Mouse (Mus musculus): ENCODE data around the gene Scpep1. TPM values are rescaled to one million over a fixed set of nuclear protein-coding genes. Genes with fewer than 3 reads are reported as not detected.
"Not testable (repeated sequence)": the region's sequence is repeated elsewhere in the genome, so short reads cannot be mapped to it uniquely, and the experiment has no call there.

Gene Scpep1
- polyA plus RNA-seq, 1 experiment from 2014 or later: 33.7 TPM

GRCm38 (mm10) chr11:88905621-88906020, 49.6 kb downstream of the Scpep1 start:
- H3K36me3 ChIP-seq (ENCODE audit: control insufficient read depth, insufficient read depth): no peaks in the 10 kb centered on the region
- no peak for ATAC-seq
- no peak overlapping the region for H3K27ac ChIP-seq (ENCODE audit: low read length)
- H3K4me1 ChIP-seq (replicated peaks; ENCODE audit: control insufficient read depth, insufficient read depth, low read length): no peaks in the 10 kb centered on the region
- no peaks in the 10 kb centered on the region for H3K9me3 ChIP-seq (ENCODE audit: control insufficient read depth, low read length)
- H3K9ac ChIP-seq (replicated peaks; ENCODE audit: low read depth, low read length): no peak overlapping the region
- no peaks in the 10 kb centered on the region for H3K27me3 ChIP-seq (replicated peaks; ENCODE audit: control insufficient read depth, insufficient read depth, low read length)
- H3K4me3 ChIP-seq (replicated peaks; ENCODE audit: low read length): no peak overlapping the region
- H3K4me2 ChIP-seq (ENCODE audit: low read length): no peak overlapping the region
- WGBS: 23% methylated on average over 2 of the region's 2 CpGs

GRCm38 (mm10) chr11:88904080-88904479, 51.2 kb downstream of the Scpep1 start:
- no peak overlapping the region for H3K9ac ChIP-seq (replicated peaks; ENCODE audit: low read depth, low read length)
- no peaks in the 10 kb centered on the region for H3K4me1 ChIP-seq (replicated peaks; ENCODE audit: control insufficient read depth, insufficient read depth, low read length)
- no peak for ATAC-seq
- WGBS: 68% methylated on average over 2 of the region's 2 CpGs
- no peak overlapping the region for H3K4me2 ChIP-seq (ENCODE audit: low read length)
- H3K4me3 ChIP-seq (replicated peaks; ENCODE audit: low read length): no peak overlapping the region
- H3K9me3 ChIP-seq (ENCODE audit: control insufficient read depth, low read length): no peaks in the 10 kb centered on the region
- H3K27me3 ChIP-seq (replicated peaks; ENCODE audit: control insufficient read depth, insufficient read depth, low read length): no peaks in the 10 kb centered on the region
- no peak overlapping the region for H3K27ac ChIP-seq (ENCODE audit: low read length)
- no peaks in the 10 kb centered on the region for H3K36me3 ChIP-seq (ENCODE audit: control insufficient read depth, insufficient read depth)

GRCm38 (mm10) chr11:88902762-88903161, 52.5 kb downstream of the Scpep1 start:
- ATAC-seq: no peak
- Histone ChIP-seq H3K4me3 (replicated peaks; ENCODE audit: low read length) (no peak overlapping the region), H3K36me3 (ENCODE audit: control insufficient read depth, insufficient read depth) (no peaks in the 10 kb centered on the region), H3K27ac (ENCODE audit: low read length) (no peak overlapping the region), H3K4me1 (replicated peaks; ENCODE audit: control insufficient read depth, insufficient read depth, low read length) (no peaks in the 10 kb centered on the region), H3K9ac (replicated peaks; ENCODE audit: low read depth, low read length) (no peak overlapping the region), H3K4me2 (ENCODE audit: low read length) (no peak overlapping the region), H3K9me3 (ENCODE audit: control insufficient read depth, low read length) (no peaks in the 10 kb centered on the region), H3K27me3 (replicated peaks; ENCODE audit: control insufficient read depth, insufficient read depth, low read length) (peaks cover 2% of the 10 kb centered on the region; the same call in 1 of the 2 replicates)
- 84% methylated on average over 6 of the region's 6 CpGs for WGBS

- no peaks in the 10 kb centered on the region for H3K9me3 ChIP-seq (ENCODE audit: control insufficient read depth, low read length)
- no peak for ATAC-seq
- peaks cover 2% of the 10 kb centered on the region; the same call in 1 of the 2 replicates for H3K27me3 ChIP-seq (replicated peaks; ENCODE audit: control insufficient read depth, insufficient read depth, low read length)
- no peak overlapping the region for H3K9ac ChIP-seq (replicated peaks; ENCODE audit: low read depth, low read length)
- H3K4me3 ChIP-seq (replicated peaks; ENCODE audit: low read length): no peak overlapping the region
- no peaks in the 10 kb centered on the region for H3K36me3 ChIP-seq (ENCODE audit: control insufficient read depth, insufficient read depth)
- H3K4me1 ChIP-seq (replicated peaks; ENCODE audit: control insufficient read depth, insufficient read depth, low read length): no peaks in the 10 kb centered on the region
- H3K4me2 ChIP-seq (ENCODE audit: low read length): no peak overlapping the region
- 83% methylated on average over 7 of the region's 7 CpGs for WGBS
- H3K27ac ChIP-seq (ENCODE audit: low read length): no peak overlapping the region
These were observed 53.9 kb downstream of the Scpep1 start for GRCm38 (mm10) chr11:88901341-88901802.

GRCm38 (mm10) chr11:88899561-88899960, 55.7 kb downstream of the Scpep1 start:
- H3K36me3 ChIP-seq (ENCODE audit: control insufficient read depth, insufficient read depth): no peaks in the 10 kb centered on the region
- H3K9me3 ChIP-seq (ENCODE audit: control insufficient read depth, low read length): no peaks in the 10 kb centered on the region
- no peak overlapping the region for H3K4me3 ChIP-seq (replicated peaks; ENCODE audit: low read length)
- peaks cover 2% of the 10 kb centered on the region; the same call in 1 of the 2 replicates for H3K27me3 ChIP-seq (replicated peaks; ENCODE audit: control insufficient read depth, insufficient read depth, low read length)
- H3K4me2 ChIP-seq (ENCODE audit: low read length): no peak overlapping the region
- no peak overlapping the region for H3K27ac ChIP-seq (ENCODE audit: low read length)
- no peak for ATAC-seq
- no peak overlapping the region for H3K9ac ChIP-seq (replicated peaks; ENCODE audit: low read depth, low read length)
- no peaks in the 10 kb centered on the region for H3K4me1 ChIP-seq (replicated peaks; ENCODE audit: control insufficient read depth, insufficient read depth, low read length)
- WGBS: 91% methylated on average over 6 of the region's 6 CpGs

GRCm38 (mm10) chr11:88898380-88898763, 56.9 kb downstream of the Scpep1 start:
- H3K36me3 ChIP-seq (ENCODE audit: control insufficient read depth, insufficient read depth): no peaks in the 10 kb centered on the region
- H3K27ac ChIP-seq (ENCODE audit: low read length): no peak overlapping the region
- no peak for ATAC-seq
- no peaks in the 10 kb centered on the region for H3K4me1 ChIP-seq (replicated peaks; ENCODE audit: control insufficient read depth, insufficient read depth, low read length)
- H3K27me3 ChIP-seq (replicated peaks; ENCODE audit: control insufficient read depth, insufficient read depth, low read length): peaks cover 2% of the 10 kb centered on the region; the same call in 1 of the 2 replicates
- no peak overlapping the region for H3K4me3 ChIP-seq (replicated peaks; ENCODE audit: low read length)
- H3K4me2 ChIP-seq (ENCODE audit: low read length): no peak overlapping the region
- 72% methylated on average over 4 of the region's 4 CpGs for WGBS
- no peak overlapping the region for H3K9ac ChIP-seq (replicated peaks; ENCODE audit: low read depth, low read length)
- no peaks in the 10 kb centered on the region for H3K9me3 ChIP-seq (ENCODE audit: control insufficient read depth, low read length)

GRCm38 (mm10) chr11:88897624-88898379, 57.5 kb downstream of the Scpep1 start:
- Histone ChIP-seq H3K4me2 (ENCODE audit: low read length) (no peak overlapping the region), H3K27me3 (replicated peaks; ENCODE audit: control insufficient read depth, insufficient read depth, low read length) (peaks cover 2% of the 10 kb centered on the region; the same call in 1 of the 2 replicates), H3K36me3 (ENCODE audit: control insufficient read depth, insufficient read depth) (no peaks in the 10 kb centered on the region), H3K9me3 (ENCODE audit: control insufficient read depth, low read length) (no peaks in the 10 kb centered on the region), H3K27ac (ENCODE audit: low read length) (no peak overlapping the region), H3K9ac (replicated peaks; ENCODE audit: low read depth, low read length) (no peak overlapping the region), H3K4me1 (replicated peaks; ENCODE audit: control insufficient read depth, insufficient read depth, low read length) (no peaks in the 10 kb centered on the region), H3K4me3 (replicated peaks; ENCODE audit: low read length) (no peak overlapping the region)
- 55% methylated on average over 15 of the region's 15 CpGs for WGBS
- ATAC-seq: no peak

- H3K27ac ChIP-seq (ENCODE audit: low read length); H3K27me3 ChIP-seq (replicated peaks; ENCODE audit: control insufficient read depth, insufficient read depth, low read length); ATAC-seq; H3K9ac ChIP-seq (replicated peaks; ENCODE audit: low read depth, low read length); H3K36me3 ChIP-seq (ENCODE audit: control insufficient read depth, insufficient read depth); H3K9me3 ChIP-seq (ENCODE audit: control insufficient read depth, low read length); H3K4me1 ChIP-seq (replicated peaks; ENCODE audit: control insufficient read depth, insufficient read depth, low read length): not testable (repeated sequence)
- peak overlapping the region; percentile 31 for H3K4me3 ChIP-seq (replicated peaks; ENCODE audit: low read length)
- WGBS: 36% methylated on average over 22 of the region's 39 CpGs
- peak overlapping the region; percentile 31; the same call in 1 of the 2 replicates for H3K4me2 ChIP-seq (ENCODE audit: low read length)
These were observed 59.4 kb downstream of the Scpep1 start for GRCm38 (mm10) chr11:88895800-88896232.

GRCm38 (mm10) chr11:88895235-88895634, 60.0 kb downstream of the Scpep1 start:
- 46% methylated on average over 14 of the region's 20 CpGs for WGBS
- not testable (repeated sequence) for H3K4me3 ChIP-seq (replicated peaks; ENCODE audit: low read length); H3K36me3 ChIP-seq (ENCODE audit: control insufficient read depth, insufficient read depth); H3K27ac ChIP-seq (ENCODE audit: low read length); H3K27me3 ChIP-seq (replicated peaks; ENCODE audit: control insufficient read depth, insufficient read depth, low read length); H3K9me3 ChIP-seq (ENCODE audit: control insufficient read depth, low read length); ATAC-seq; H3K4me1 ChIP-seq (replicated peaks; ENCODE audit: control insufficient read depth, insufficient read depth, low read length); H3K9ac ChIP-seq (replicated peaks; ENCODE audit: low read depth, low read length); H3K4me2 ChIP-seq (ENCODE audit: low read length)

All from forebrain, embryonic 16.5 days (tissue).